Mouse (Mus musculus) right cerebral cortex, postnatal 4 days (tissue): ENCODE measurements around the gene Eif3k.

Experiments
- DNase-seq: peaks from one replicate; pipeline ENCODE4 v3.0.0-alpha.2; 2022

The Eif3k gene

GRCm38 (mm10) chr7:28957997-28958725 lies 23.5 kb downstream of the Eif3k start:
- DNase-seq, result no peak

GRCm38 (mm10) chr7:28957286-28957685 lies 24.4 kb downstream of the Eif3k start:
- no peak for DNase-seq

- DNase-seq, result no peak
Observed at GRCm38 (mm10) chr7:28956270-28956669, 25.4 kb downstream of the Eif3k start.

GRCm38 (mm10) chr7:28955295-28955897 lies 26.3 kb downstream of the Eif3k start:
- DNase-seq, result no peak

GRCm38 (mm10) chr7:28954773-28955172 lies 26.9 kb downstream of the Eif3k start:
- no peak for DNase-seq

GRCm38 (mm10) chr7:28953476-28954376 lies 27.9 kb downstream of the Eif3k start:
- DNase-seq, result no peak

- no peak for DNase-seq
Observed at GRCm38 (mm10) chr7:28952786-28953185, 28.9 kb downstream of the Eif3k start.

- no peak for DNase-seq
Observed at GRCm38 (mm10) chr7:28951764-28952163, 29.9 kb downstream of the Eif3k start.

- DNase-seq, result no peak
Observed at GRCm38 (mm10) chr7:28950346-28951037, 31.2 kb downstream of the Eif3k start.

GRCm38 (mm10) chr7:28949298-28949697 lies 32.4 kb downstream of the Eif3k start:
- no peak for DNase-seq

- no peak for DNase-seq
Observed at GRCm38 (mm10) chr7:28948746-28949145, 32.9 kb downstream of the Eif3k start.

GRCm38 (mm10) chr7:28946271-28946610 lies 35.4 kb downstream of the Eif3k start:
- no peak for DNase-seq

GRCm38 (mm10) chr7:28945416-28946270 lies 36.0 kb downstream of the Eif3k start:
- DNase-seq, result no peak

- no peak for DNase-seq
Observed at GRCm38 (mm10) chr7:28944756-28945415, 36.8 kb downstream of the Eif3k start.

- no peak for DNase-seq
Observed at GRCm38 (mm10) chr7:28943451-28944180, 38.0 kb downstream of the Eif3k start.

- no peak for DNase-seq
Observed at GRCm38 (mm10) chr7:28941542-28941941, 40.1 kb downstream of the Eif3k start.

- DNase-seq, result no peak
Observed at GRCm38 (mm10) chr7:28941129-28941528, 40.5 kb downstream of the Eif3k start.

GRCm38 (mm10) chr7:28939418-28940183 lies 42.1 kb downstream of the Eif3k start:
- no peak for DNase-seq

GRCm38 (mm10) chr7:28938654-28939053 lies 43.0 kb downstream of the Eif3k start:
- no peak for DNase-seq

GRCm38 (mm10) chr7:28936787-28937186 lies 44.9 kb downstream of the Eif3k start:
- DNase-seq, result no peak
